Mouse (Mus musculus) layer of hippocampus, adult 2 months (tissue): ENCODE results near the gene Zfp36. TPM values are rescaled to one million over a fixed set of nuclear protein-coding genes. Genes with fewer than 3 reads are reported as not detected.

Experiments used
- DNase-seq, 2 experiments: peaks; one replicate each; pipeline ENCODE4 v3.0.0; 2022; ENCODE audit warnings: low spot score in 2 of 2
- H3K27ac ChIP-seq: fragments of 200-600 bp; 2 replicates; pipeline ENCODE4 v1.8.1; 2022
- H3K4me3 ChIP-seq: fragments of 200-600 bp; 2 replicates; pipeline ENCODE4 v1.8.1; 2022; ENCODE audit warnings: mild to moderate bottlenecking
- CTCF ChIP-seq: fragments of 200-600 bp; conservative IDR thresholded peaks from 2 replicates; pipeline ENCODE4 v1.8.1; 2022; ENCODE audit warnings: antibody characterized with exemption, mild to moderate bottlenecking, moderate library complexity
- total RNA-seq, 2 experiments: library from RNA; stranded (reverse); gene quantifications; 2 replicates each; pipeline ENCODE4 v1.2.3; 2021

Zfp36 gene
- total RNA-seq, 2 experiments from 2014 or later = 2.0 to 3.2 TPM

DNA sequence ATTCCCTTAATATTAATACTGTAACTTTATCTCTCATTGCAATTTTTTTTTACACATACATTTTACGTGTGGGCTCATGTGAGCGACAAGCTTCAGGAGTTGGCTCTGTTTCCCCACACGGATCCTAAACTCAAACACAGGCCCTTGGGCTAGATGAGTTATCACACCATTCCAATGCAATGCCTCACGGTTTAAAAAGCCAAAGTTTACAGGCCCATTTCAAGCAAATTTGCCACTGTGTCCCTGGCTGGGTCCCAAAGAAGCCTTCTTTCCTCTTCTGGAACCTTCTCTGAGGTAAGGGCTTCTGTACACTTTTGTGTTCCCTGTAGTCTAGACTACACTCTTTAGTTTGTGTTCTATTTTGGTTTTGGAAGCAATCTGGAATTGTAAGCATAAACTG lies 45.5 kb downstream of the Zfp36 start:
- Histone ChIP-seq H3K27ac (no peak overlapping the region), H3K4me3 (no peak overlapping the region)
- TF ChIP-seq CTCF = no peak
- no peak for DNase-seq

DNA sequence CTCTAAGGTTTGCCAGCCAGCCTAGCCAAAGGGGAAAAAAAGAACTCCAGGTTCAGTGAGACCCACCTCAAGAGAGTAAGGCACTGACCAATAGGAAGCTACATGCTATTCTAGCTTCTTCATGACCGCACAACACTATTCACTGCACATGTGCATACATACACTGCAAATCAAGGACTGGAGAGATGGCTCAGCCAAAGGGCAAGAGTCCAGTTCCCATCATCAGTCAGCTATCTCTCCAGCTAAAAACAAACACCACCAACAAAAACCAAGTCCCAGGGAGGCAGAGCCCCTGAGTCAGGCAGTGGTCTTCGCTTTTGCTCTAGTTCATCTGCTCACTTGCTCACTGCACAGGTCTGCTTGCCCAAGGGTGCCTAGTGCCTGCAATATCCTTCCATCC lies 51.8 kb downstream of the Zfp36 start:
- Histone ChIP-seq H3K27ac (no peak overlapping the region), H3K4me3 (no peak overlapping the region)
- no peak for TF ChIP-seq CTCF
- DNase-seq = no peak

Other genes starting within 250 kb of the Zfp36 start
- gene Fbl, start 210.5 kb downstream of the Zfp36 start, total RNA-seq = 10 to 100 TPM; 51.7 to 52.3 TPM
- 10 to 100 TPM; 44.7 to 46.9 TPM for gene Dyrk1b, start 200.8 kb downstream of the Zfp36 start, total RNA-seq
- gene Eid2, start 112.4 kb downstream of the Zfp36 start, total RNA-seq = 10 to 100 TPM; 58.3 to 59.0 TPM
- gene Eid2b, start 102.5 kb downstream of the Zfp36 start, total RNA-seq = 10 to 100 TPM; 34.3 to 37.5 TPM
- under 1 TPM; 0.38 to 0.79 TPM for gene Selenov, start 89.1 kb downstream of the Zfp36 start, total RNA-seq
- 1 to 10 TPM; 1.8 to 1.9 TPM for gene Dll3, start 78.0 kb downstream of the Zfp36 start, total RNA-seq
- gene Timm50, start 68.2 kb downstream of the Zfp36 start, total RNA-seq = 10 to 100 TPM; 37.8 to 38.5 TPM
- gene Supt5, start 41.5 kb downstream of the Zfp36 start, total RNA-seq = 100 to 1,000 TPM; 117 to 123 TPM
- gene Rps16, start 29.6 kb downstream of the Zfp36 start, total RNA-seq = 100 to 1,000 TPM; 490 to 496 TPM
- gene Plekhg2, start 7.7 kb downstream of the Zfp36 start, total RNA-seq = 1 to 10 TPM; 5.9 to 6.8 TPM
- 10 to 100 TPM; 17.7 to 18.7 TPM for gene Med29, start 12.5 kb upstream of the Zfp36 start, total RNA-seq
- gene Paf1, start 12.7 kb upstream of the Zfp36 start, total RNA-seq = 10 to 100 TPM; 68.4 to 79.0 TPM
- 1 to 10 TPM in 1 of 2 experiments, under 1 TPM in 1; 0.86 to 2.3 TPM for gene Gmfg, start 57.2 kb upstream of the Zfp36 start, total RNA-seq
- gene Lrfn1, start 71.7 kb upstream of the Zfp36 start, total RNA-seq = 10 to 100 TPM; 69.1 to 79.8 TPM
- gene Ifnl2, start 130.2 kb upstream of the Zfp36 start, total RNA-seq = not detected
- gene Ifnl3, start 142.6 kb upstream of the Zfp36 start, total RNA-seq = not detected
- gene Sycn, start 160.6 kb upstream of the Zfp36 start, total RNA-seq = not detected
- under 1 TPM; 0.23 to 0.47 TPM for gene Nccrp1, start 167.0 kb upstream of the Zfp36 start, total RNA-seq
- gene Samd4b, start 217.9 kb upstream of the Zfp36 start, total RNA-seq = 10 to 100 TPM; 67.8 to 70.1 TPM
- 10 to 100 TPM; 13.7 to 16.2 TPM for gene Pak4, start 217.9 kb upstream of the Zfp36 start, total RNA-seq